Mouse (Mus musculus): ENCODE measurements around the gene Abraxas2. TPM values are rescaled to one million over a fixed set of nuclear protein-coding genes. Genes with fewer than 3 reads are reported as not detected.

Gene Abraxas2
- total and polyA plus RNA-seq, 3 experiments, result 9.8 to 21.3 (median 20.3) TPM

DNA sequence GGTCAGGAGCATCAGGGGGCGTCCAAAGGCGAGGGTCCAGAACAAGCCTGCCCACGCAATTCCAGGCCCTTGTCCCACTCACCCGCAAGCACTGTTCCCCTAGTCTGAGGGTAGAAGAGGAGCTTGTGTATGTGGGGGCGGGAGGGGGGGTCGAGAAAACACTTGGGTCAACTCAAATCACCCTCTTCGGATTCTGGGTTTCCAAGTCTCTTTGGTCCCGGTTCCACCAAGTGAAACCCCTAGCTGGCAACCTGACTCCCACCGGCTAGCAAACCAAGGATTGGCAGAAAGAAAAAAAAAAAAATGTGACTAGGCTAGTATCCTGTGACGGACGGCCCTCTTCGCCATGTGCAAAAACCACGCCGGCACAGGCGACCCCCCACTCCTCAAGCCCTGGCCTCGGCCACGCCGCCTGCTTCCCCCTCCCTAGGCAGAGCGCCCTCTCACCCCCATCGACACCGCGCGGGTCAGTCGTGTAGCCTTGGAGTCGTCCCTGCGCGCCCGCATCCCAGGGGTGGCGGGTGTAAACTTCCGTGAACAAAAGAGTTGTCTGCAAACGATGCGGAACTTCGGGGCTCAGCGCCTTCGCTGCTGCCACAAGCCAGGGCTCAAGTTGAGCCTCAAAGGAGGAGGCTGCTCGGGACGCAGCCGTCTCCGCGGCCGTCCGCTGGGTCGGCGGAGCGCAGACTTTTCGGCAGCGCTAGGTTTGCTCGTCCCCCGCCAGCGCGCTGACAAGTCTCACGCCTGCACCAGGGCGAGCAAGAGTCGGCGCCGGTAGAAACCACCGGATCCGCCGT is 46.2 kb upstream of the Abraxas2 start:
- Histone ChIP-seq H3K27me3 (ENCODE audit: control insufficient read depth, insufficient read depth, low read length) (no peaks in the 10 kb centered on the region), H3K9ac (ENCODE audit: low read depth, low read length) (peak overlapping the region; percentile 78), H3K4me3 (peak overlapping the region; percentile 93), H3K36me3 (ENCODE audit: control insufficient read depth, insufficient read depth, low read length) (peaks cover 9% of the 10 kb centered on the region), H3K79me2 (replicated peaks; ENCODE audit: control insufficient read depth, insufficient read depth, low read length) (peaks cover 3% of the 10 kb centered on the region; the same call in 1 of the 2 replicates), H3K27ac (peak overlapping the region; percentile 97), H3K4me1 (ENCODE audit: control insufficient read depth, insufficient read depth, low read length) (peaks cover 17% of the 10 kb centered on the region)
- under 1% methylated on average over 59 of the region's 59 CpGs for WGBS
- no peak for TF ChIP-seq POLR2A (IDR thresholded peaks at IDR 0.05; ENCODE audit: insufficient read depth, low read depth, low read length)
- TF ChIP-seq EP300 (IDR thresholded peaks at IDR 0.05; ENCODE audit: insufficient read depth, low read depth, low read length), result no peak
- no peak for TF ChIP-seq CTCF (IDR thresholded peaks at IDR 0.05)
- DNase-seq, result peak; percentile 75 to 80
- intact Hi-C loops (cut with DNase I), result loop anchor here (2.0 kb wide), 1 partner anchor 40 kb away; the partner anchor contains the start of gene Eef1akmt2

DNA sequence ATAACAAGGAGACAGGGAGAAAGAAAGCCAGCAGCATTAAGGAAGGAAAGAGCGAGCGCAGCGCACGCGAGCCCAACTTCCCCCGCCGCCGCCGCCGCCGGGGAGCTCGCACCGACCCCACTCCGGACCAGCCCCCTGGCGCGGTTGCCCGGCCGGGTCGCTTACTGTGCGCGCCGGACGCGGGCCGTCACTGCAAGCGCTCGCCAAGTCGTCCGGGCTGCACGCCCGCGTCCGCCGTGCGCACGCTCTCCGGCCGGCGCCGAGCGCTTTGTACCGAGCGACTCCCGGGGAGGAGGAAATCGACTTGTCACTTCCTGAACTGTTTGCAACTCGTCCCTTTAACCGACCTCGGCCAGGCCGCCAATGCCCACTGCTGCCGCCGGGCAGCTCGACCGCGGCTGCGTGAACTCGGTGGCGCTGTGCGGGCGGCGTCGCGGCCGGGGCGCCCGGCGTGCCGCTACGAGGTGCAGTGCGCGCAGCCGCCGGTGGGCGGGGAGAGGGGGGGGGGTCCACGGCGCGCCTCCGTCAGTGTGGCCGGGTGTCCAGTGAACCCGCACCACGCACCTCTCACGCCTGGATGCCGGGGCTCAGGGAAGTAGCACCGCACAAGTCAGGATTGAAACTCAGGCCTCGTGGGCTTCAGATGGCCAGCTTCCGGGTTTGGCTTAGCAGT is 45.5 kb upstream of the Abraxas2 start, which contains the start of gene Fam53b:
TSS of gene Fam53b (minus strand) at position 471 of the 673 bp plus-strand sequence.
- intact Hi-C loops (cut with DNase I), result loop anchor here (2.0 kb wide), 1 partner anchor 39 kb away; the partner anchor contains the start of gene Eef1akmt2
- no peaks in the 10 kb centered on the region for H3K27me3 ChIP-seq (ENCODE audit: control insufficient read depth, insufficient read depth, low read length)
- peak within 1 kb of the TSS; percentile 78 for H3K9ac ChIP-seq (ENCODE audit: low read depth, low read length)
- H3K27ac ChIP-seq, result peak within 1 kb of the TSS; percentile 97
- peak; percentile 87 for DNase-seq
- H3K4me3 ChIP-seq, result peak within 1 kb of the TSS; percentile 93
- peaks cover 3% of the 10 kb centered on the region; the same call in 1 of the 2 replicates for H3K79me2 ChIP-seq (replicated peaks; ENCODE audit: control insufficient read depth, insufficient read depth, low read length)
- H3K4me1 ChIP-seq (ENCODE audit: control insufficient read depth, insufficient read depth, low read length), result peaks cover 14% of the 10 kb centered on the region
- peak; percentile 63 for TF ChIP-seq CTCF (IDR thresholded peaks at IDR 0.05)
- TF ChIP-seq EP300 (IDR thresholded peaks at IDR 0.05; ENCODE audit: insufficient read depth, low read depth, low read length), result peak; percentile 34; the same call in 1 of the 2 replicates
- peak; percentile 77 for TF ChIP-seq POLR2A (IDR thresholded peaks at IDR 0.05; ENCODE audit: insufficient read depth, low read depth, low read length)
- under 1% methylated on average over 82 of the region's 85 CpGs for WGBS
- peaks cover 7% of the 10 kb centered on the region for H3K36me3 ChIP-seq (ENCODE audit: control insufficient read depth, insufficient read depth, low read length)

DNA sequence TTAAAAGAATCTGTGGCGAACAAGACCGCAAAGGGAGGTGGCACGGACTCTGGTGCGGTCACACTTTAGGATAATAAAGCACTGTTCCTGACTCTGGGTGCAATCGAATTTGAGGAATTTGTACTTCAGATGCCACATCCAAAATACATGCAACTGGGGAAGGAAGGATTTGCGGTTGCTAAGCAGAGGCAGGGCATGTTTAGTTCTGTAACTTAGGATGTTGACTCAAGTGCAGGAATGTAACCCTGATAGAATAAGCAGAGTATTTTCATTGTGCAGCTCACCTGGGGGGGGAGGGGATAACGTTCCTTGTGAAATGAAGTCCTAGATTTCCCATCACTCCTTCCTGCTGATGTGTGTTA is 45.0 kb upstream of the Abraxas2 start:
- Histone ChIP-seq H3K36me3 (ENCODE audit: control insufficient read depth, insufficient read depth, low read length) (peaks cover 7% of the 10 kb centered on the region), H3K9ac (ENCODE audit: low read depth, low read length) (peak overlapping the region; percentile 78), H3K27me3 (ENCODE audit: control insufficient read depth, insufficient read depth, low read length) (no peaks in the 10 kb centered on the region), H3K27ac (peak overlapping the region; percentile 97), H3K79me2 (replicated peaks; ENCODE audit: control insufficient read depth, insufficient read depth, low read length) (no peaks in the 10 kb centered on the region), H3K4me3 (peak overlapping the region; percentile 93), H3K4me1 (ENCODE audit: control insufficient read depth, insufficient read depth, low read length) (peaks cover 11% of the 10 kb centered on the region)
- 1% methylated on average over 7 of the region's 7 CpGs for WGBS
- DNase-seq, result no peak
- TF ChIP-seq EP300 (IDR thresholded peaks at IDR 0.05; ENCODE audit: insufficient read depth, low read depth, low read length), result no peak
- intact Hi-C loops (cut with DNase I), result no loop called here

DNA sequence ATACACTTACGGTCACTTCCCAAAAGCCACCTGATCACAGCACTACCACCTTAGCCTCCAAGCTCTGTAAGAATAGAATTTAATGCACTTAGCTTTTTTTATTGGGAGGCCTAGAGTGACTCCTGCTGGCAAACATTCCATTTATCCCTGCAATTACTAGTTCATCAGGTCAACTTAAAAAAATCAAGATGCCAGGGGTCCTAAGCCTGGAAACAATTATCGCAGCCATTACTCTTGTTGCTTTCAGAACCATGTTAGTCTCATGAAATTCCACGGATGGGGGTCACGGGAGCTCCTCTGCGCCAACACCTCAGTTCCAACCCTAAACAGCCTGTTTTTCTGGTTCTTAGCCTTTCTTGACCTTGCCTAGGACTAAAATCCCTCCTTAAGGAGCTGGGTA is 43.9 kb upstream of the Abraxas2 start:
- intact Hi-C loops (cut with DNase I), result no loop called here
- Histone ChIP-seq H3K36me3 (ENCODE audit: control insufficient read depth, insufficient read depth, low read length) (peaks cover 3% of the 10 kb centered on the region), H3K9ac (ENCODE audit: low read depth, low read length) (no peak overlapping the region), H3K79me2 (replicated peaks; ENCODE audit: control insufficient read depth, insufficient read depth, low read length) (no peaks in the 10 kb centered on the region), H3K4me3 (no peak overlapping the region), H3K27me3 (ENCODE audit: control insufficient read depth, insufficient read depth, low read length) (no peaks in the 10 kb centered on the region), H3K4me1 (ENCODE audit: control insufficient read depth, insufficient read depth, low read length) (peaks cover 7% of the 10 kb centered on the region), H3K27ac (no peak overlapping the region)
- WGBS, result 92% methylated on average over 5 of the region's 5 CpGs
- TF ChIP-seq POLR2A (IDR thresholded peaks at IDR 0.05; ENCODE audit: insufficient read depth, low read depth, low read length), result no peak
- TF ChIP-seq EP300 (IDR thresholded peaks at IDR 0.05; ENCODE audit: insufficient read depth, low read depth, low read length), result no peak
- peak; percentile 53 for TF ChIP-seq CTCF (IDR thresholded peaks at IDR 0.05)
- no peak for DNase-seq

DNA sequence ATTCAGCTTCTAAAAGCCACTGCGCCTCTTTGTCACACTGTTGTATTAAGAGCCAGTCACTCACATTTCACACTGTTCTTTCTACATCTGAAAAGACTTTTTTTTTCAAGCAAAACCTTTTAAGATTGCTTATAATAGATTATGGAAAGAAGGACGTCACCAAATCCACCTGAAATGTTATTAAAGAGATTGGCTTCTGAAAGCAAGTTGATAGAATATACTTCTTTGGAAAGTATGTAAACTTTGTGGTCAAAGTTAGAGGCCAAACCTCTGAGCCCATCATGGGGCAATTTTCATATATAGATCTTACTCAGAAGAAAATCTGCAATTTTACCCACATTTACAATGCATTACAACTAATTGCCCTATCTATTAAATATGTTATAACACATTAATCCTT is 42.5 kb upstream of the Abraxas2 start:
- H3K4me3 ChIP-seq, result no peak overlapping the region
- 91% methylated on average over 2 of the region's 2 CpGs for WGBS
- no peak overlapping the region for H3K9ac ChIP-seq (ENCODE audit: low read depth, low read length)
- no peak for TF ChIP-seq CTCF (IDR thresholded peaks at IDR 0.05)
- TF ChIP-seq POLR2A (IDR thresholded peaks at IDR 0.05; ENCODE audit: insufficient read depth, low read depth, low read length), result no peak
- TF ChIP-seq EP300 (IDR thresholded peaks at IDR 0.05; ENCODE audit: insufficient read depth, low read depth, low read length), result no peak
- no peak overlapping the region for H3K27ac ChIP-seq
- no peaks in the 10 kb centered on the region for H3K27me3 ChIP-seq (ENCODE audit: control insufficient read depth, insufficient read depth, low read length)
- H3K36me3 ChIP-seq (ENCODE audit: control insufficient read depth, insufficient read depth, low read length), result no peaks in the 10 kb centered on the region
- DNase-seq, result no peak
- no peaks in the 10 kb centered on the region for H3K79me2 ChIP-seq (replicated peaks; ENCODE audit: control insufficient read depth, insufficient read depth, low read length)
- intact Hi-C loops (cut with DNase I), result no loop called here
- H3K4me1 ChIP-seq (ENCODE audit: control insufficient read depth, insufficient read depth, low read length), result peaks cover 2% of the 10 kb centered on the region

DNA sequence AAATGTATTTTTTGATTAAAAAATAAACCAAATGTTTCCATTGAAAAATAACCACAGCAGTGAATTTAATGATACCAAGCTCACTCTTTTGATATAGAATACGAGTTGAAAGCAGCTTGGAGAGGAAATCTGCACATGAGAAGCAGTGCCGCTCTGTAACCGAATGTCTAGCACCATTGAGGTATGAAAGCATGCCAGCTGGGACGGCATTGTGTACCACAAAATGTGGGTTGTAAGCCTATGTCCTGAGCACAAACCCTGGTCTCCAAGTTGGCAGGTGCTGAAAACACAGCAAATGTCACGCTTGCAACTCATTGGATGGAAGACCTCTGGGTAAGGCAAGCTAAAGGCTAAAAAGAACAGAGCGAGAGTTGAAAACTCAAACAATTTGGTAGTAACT is 42.0 kb upstream of the Abraxas2 start:
- DNase-seq, result no peak
- Histone ChIP-seq H3K27me3 (ENCODE audit: control insufficient read depth, insufficient read depth, low read length) (no peaks in the 10 kb centered on the region), H3K4me3 (no peak overlapping the region), H3K4me1 (ENCODE audit: control insufficient read depth, insufficient read depth, low read length) (peaks cover 2% of the 10 kb centered on the region), H3K36me3 (ENCODE audit: control insufficient read depth, insufficient read depth, low read length) (no peaks in the 10 kb centered on the region), H3K9ac (ENCODE audit: low read depth, low read length) (no peak overlapping the region), H3K27ac (no peak overlapping the region), H3K79me2 (replicated peaks; ENCODE audit: control insufficient read depth, insufficient read depth, low read length) (no peaks in the 10 kb centered on the region)
- intact Hi-C loops (cut with DNase I), result no loop called here
- TF ChIP-seq CTCF (IDR thresholded peaks at IDR 0.05), result no peak
- TF ChIP-seq POLR2A (IDR thresholded peaks at IDR 0.05; ENCODE audit: insufficient read depth, low read depth, low read length), result no peak
- no peak for TF ChIP-seq EP300 (IDR thresholded peaks at IDR 0.05; ENCODE audit: insufficient read depth, low read depth, low read length)
- 97% methylated on average over 6 of the region's 6 CpGs for WGBS
